Mouse (Mus musculus): ENCODE measurements around the gene Rnf166. TPM values are rescaled to one million over a fixed set of nuclear protein-coding genes. Genes with fewer than 3 reads are reported as not detected.

The Rnf166 gene
- polyA plus RNA-seq, 1 experiment from 2014 or later = 34.9 TPM

DNA sequence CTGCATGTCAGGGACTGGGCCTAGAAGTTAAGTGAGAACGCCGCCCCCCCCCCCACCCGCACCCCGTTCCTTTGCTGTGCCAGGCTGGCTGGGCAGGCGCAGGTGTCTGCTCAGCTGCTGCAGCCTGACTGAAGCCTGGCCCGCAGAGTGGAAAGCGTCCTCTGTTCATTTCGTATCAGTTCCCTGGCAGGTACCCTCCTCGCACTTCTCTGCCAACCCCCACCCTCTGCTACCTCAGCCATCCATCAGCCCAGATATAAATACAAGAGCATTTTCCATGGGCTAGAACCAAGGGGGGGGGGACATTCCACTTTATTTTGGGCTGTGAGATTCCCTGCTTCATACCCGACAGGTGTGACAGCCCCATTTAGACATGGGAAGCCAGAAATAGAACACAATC lies 23.7 kb downstream of the Rnf166 start:
- H3K4me2 ChIP-seq = no peak overlapping the region
- no peaks in the 10 kb centered on the region for H3K4me1 ChIP-seq
- no peak for ATAC-seq (ENCODE audit: low FRiP score)
- no peaks in the 10 kb centered on the region for H3K9me3 ChIP-seq (replicated peaks)
- H3K36me3 ChIP-seq = no peaks in the 10 kb centered on the region
- H3K4me3 ChIP-seq (replicated peaks) = no peak overlapping the region
- 87% methylated on average over 10 of the region's 10 CpGs for WGBS
- H3K27me3 ChIP-seq (replicated peaks) = peaks cover 7% of the 10 kb centered on the region; the same call in 1 of the 2 replicates
- H3K9ac ChIP-seq (replicated peaks) = no peak overlapping the region
- no peak overlapping the region for H3K27ac ChIP-seq (replicated peaks)

DNA sequence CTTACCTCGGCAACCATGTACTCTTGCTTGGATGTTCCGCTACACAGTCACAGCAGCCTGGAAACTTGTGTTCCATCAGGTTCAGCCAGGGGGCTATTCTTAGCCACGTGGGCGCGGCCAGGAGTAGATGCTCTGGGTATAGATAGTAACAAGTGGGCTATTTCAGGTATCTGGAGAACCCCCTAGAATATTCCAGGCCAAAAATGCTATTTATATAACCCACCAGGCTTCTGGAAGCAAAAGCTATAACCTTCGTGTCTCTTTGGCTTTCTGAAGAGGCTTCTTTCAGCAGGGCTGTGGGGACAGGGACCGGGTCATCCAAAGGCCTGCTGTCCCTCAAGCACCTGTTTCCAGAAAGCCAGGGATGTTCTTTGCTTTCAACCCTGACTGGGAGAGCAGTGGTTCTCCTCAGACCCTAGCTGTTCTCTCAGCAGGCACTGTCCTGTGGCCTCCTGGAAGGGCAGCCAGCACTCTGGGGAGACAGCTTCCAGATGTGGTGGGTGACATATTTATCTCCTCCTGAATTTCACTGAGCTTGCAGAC lies 24.6 kb downstream of the Rnf166 start:
- peaks cover 7% of the 10 kb centered on the region; the same call in 1 of the 2 replicates for H3K27me3 ChIP-seq (replicated peaks)
- H3K27ac ChIP-seq (replicated peaks) = no peak overlapping the region
- no peak overlapping the region for H3K4me2 ChIP-seq
- WGBS = 83% methylated on average over 7 of the region's 7 CpGs
- no peak for ATAC-seq (ENCODE audit: low FRiP score)
- H3K9me3 ChIP-seq (replicated peaks) = no peaks in the 10 kb centered on the region
- H3K4me3 ChIP-seq (replicated peaks) = no peak overlapping the region
- no peaks in the 10 kb centered on the region for H3K4me1 ChIP-seq
- no peaks in the 10 kb centered on the region for H3K36me3 ChIP-seq
- no peak overlapping the region for H3K9ac ChIP-seq (replicated peaks)

DNA sequence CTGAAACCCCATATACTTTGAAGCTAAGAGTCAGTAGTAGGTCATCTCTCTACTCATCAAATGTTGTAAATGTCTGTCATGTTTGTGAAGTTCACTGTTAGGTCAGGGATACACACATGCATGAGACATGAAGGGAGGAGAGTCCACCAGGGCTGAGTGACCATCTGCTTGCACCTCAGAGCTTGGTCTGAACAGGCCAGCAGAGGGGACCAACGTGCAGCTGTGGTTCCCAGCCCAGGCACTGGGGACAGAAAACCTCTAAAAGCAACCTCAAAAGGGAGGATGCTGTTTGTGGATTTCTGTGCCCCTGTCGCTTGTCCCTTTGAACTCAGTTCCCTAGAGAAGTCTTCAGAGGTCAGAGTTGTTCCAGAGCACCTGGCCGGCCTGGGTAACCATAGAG lies 30.7 kb downstream of the Rnf166 start:
- Histone ChIP-seq H3K36me3 (no peaks in the 10 kb centered on the region), H3K4me2 (peak overlapping the region; percentile 71), H3K9ac (replicated peaks) (no peak overlapping the region), H3K9me3 (replicated peaks) (no peaks in the 10 kb centered on the region), H3K27me3 (replicated peaks) (no peaks in the 10 kb centered on the region), H3K4me3 (replicated peaks) (0 out of 2 replicates have a peak overlapping the region, but pooled peaks have one; percentile 55), H3K27ac (replicated peaks) (peak overlapping the region; percentile 98), H3K4me1 (peaks cover 36% of the 10 kb centered on the region)
- 77% methylated on average over 3 of the region's 3 CpGs for WGBS
- ATAC-seq (ENCODE audit: low FRiP score) = no peak

DNA sequence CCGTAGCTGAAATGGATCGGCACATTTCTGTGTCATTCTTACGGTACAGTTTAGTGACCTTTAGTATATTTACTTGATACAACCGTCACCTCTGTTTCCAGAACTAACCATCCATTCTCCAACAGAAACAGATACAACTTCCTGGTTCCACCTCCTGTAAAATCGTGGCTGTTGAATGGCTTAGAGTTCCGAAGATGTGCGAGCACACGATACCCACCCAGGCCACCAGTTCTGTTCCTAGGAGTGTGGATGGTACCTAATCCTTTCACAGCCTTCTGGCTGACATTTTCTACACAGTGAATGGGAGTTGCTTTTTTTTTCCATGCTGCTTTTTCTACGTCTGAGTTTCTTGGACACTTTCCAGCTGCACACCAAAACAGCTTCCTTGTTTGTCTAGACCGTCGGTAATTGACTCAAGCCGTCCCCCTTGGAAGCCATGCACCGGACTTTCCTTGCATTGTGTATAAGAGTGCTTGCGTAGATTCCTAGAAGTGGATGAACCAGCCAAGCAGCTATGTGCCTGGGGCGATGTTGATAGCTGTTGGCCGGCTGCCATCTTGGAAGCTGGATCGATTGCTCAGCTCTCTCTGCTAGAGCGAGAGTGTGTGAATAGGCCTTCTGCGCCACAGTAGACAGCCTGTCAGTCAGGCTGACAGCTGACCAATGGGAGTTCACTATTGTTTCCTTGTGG lies 31.7 kb downstream of the Rnf166 start:
- Histone ChIP-seq H3K27ac (replicated peaks) (peak overlapping the region; percentile 98), H3K9ac (replicated peaks) (peak overlapping the region; percentile 93), H3K4me3 (replicated peaks) (peak overlapping the region; percentile 55), H3K36me3 (peaks cover 10% of the 10 kb centered on the region), H3K27me3 (replicated peaks) (no peaks in the 10 kb centered on the region), H3K4me1 (peaks cover 36% of the 10 kb centered on the region), H3K9me3 (replicated peaks) (no peaks in the 10 kb centered on the region), H3K4me2 (peak overlapping the region; percentile 71)
- WGBS = 4% methylated on average over 19 of the region's 19 CpGs
- 0 out of 2 replicates have a peak, but pooled peaks have one; percentile 6 for ATAC-seq (ENCODE audit: low FRiP score)

DNA sequence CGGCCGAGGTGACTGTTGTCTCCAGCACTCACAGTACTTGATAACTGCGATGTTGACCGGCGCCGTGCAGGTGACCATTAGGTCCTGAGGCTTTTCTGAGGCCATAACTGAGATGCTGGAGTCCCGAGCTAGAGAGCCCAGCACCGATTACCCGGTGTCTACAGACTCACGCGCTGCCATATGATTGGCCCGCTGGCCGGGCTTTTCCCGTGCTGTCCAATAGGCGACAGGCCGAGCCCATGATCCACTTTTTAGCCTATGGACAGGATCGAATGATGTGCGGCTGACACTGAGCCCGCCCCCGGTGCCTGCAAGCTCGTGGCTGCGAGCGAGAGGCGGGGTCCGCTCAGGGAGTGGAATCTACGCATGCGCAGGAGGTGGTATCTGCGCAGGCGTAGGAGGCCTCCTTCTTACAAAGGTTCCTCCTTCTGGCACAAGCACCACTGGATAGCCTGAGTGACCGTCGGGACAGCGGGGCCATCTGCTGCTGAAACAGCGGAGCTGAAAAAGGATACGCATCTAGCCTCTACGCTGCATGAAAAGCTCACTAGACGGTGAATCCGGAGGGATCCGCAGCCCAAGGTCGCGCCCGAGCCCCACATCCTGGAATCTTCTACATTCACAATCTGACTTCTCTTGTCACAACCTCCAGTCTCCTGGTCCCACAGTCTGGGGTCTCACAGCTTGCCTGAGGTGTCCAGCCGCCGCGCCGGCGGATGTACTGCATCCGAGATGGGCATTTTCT lies 32.4 kb downstream of the Rnf166 start, which contains the start of gene Mvd:
Mvd (minus strand) TSS at position 161 of the 745 bp plus-strand sequence.
- Histone ChIP-seq H3K4me2 (peak within 1 kb of the TSS; percentile 71), H3K27ac (replicated peaks) (peak within 1 kb of the TSS; percentile 98), H3K9me3 (replicated peaks) (no peaks in the 10 kb centered on the region), H3K4me1 (peaks cover 36% of the 10 kb centered on the region), H3K4me3 (replicated peaks) (peak within 1 kb of the TSS; percentile 55), H3K9ac (replicated peaks) (peak within 1 kb of the TSS; percentile 93), H3K27me3 (replicated peaks) (no peaks in the 10 kb centered on the region), H3K36me3 (peaks cover 17% of the 10 kb centered on the region)
- under 1% methylated on average over 47 of the region's 47 CpGs for WGBS
- ATAC-seq (ENCODE audit: low FRiP score) = peak; percentile 98

DNA sequence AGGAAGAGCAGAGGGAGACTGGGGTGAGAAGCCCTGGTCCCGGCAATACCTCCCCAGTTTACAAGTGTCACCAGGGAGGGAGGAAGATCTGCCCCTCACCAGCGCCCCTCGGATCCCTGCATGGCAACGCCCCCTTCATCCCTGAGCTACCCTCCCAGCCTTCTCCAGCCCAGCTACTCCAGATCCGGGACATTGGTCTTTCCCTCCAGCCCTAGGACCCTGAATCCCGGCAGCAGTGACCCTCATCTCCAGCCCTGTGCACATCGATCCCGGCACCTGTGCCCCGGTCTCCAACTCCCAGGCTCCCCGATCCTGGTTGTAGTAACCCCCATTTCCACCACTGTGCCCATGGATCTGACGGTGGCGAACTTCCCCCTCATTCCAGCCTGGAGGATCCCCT lies 33.1 kb downstream of the Rnf166 start:
- Histone ChIP-seq H3K36me3 (peaks cover 23% of the 10 kb centered on the region), H3K27me3 (replicated peaks) (no peaks in the 10 kb centered on the region), H3K9ac (replicated peaks) (peak overlapping the region; percentile 72), H3K4me3 (replicated peaks) (peak overlapping the region; percentile 55), H3K9me3 (replicated peaks) (no peaks in the 10 kb centered on the region), H3K4me1 (peaks cover 36% of the 10 kb centered on the region), H3K27ac (replicated peaks) (peak overlapping the region; percentile 83), H3K4me2 (peak overlapping the region; percentile 71)
- WGBS = 2% methylated on average over 12 of the region's 12 CpGs
- ATAC-seq (ENCODE audit: low FRiP score) = peak; percentile 32

DNA sequence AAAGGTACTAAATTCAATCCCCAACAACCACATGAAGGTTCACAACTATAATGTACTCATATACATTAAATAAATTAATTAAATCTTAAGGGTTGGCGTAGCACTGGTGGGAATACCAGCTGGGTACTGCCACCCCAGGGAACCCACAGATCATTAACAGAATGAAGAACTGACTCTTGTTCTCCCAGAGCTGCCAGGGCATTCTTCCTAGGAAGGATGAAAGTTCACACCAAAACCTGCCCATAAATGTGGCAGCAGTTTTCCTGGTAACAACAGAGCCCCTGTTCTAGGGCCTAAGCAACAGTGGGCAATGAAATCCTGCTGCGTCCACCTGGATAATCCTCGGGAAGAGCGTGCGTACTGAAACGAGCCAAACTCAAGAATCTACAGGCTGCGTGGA lies 33.5 kb downstream of the Rnf166 start:
- Histone ChIP-seq H3K9ac (replicated peaks) (peak overlapping the region; percentile 72), H3K9me3 (replicated peaks) (no peaks in the 10 kb centered on the region), H3K4me2 (peak overlapping the region; percentile 71), H3K4me3 (replicated peaks) (peak overlapping the region; percentile 55), H3K4me1 (peaks cover 36% of the 10 kb centered on the region), H3K27ac (replicated peaks) (peak overlapping the region; percentile 83), H3K36me3 (peaks cover 28% of the 10 kb centered on the region), H3K27me3 (replicated peaks) (no peaks in the 10 kb centered on the region)
- no peak for ATAC-seq (ENCODE audit: low FRiP score)
- WGBS = 13% methylated on average over 7 of the region's 7 CpGs

DNA sequence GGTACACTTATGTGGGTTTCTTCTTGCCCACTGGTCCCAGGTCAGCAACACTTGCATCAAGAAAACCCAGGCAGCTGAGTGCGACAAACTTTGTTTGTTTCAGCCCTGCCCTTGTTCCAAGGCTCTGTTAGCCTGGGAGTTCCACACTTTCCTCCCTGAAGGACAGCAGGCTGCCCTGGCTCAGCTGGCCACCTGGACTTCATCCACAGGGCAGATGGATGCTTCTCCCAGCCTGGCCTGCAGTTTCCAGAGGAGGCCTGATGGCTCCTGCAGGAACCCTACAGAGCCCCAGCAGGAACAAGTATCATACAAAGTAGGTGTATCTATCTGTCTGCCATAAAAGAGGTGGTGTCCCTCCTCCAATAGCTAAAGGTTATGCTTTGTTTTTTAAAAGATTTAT lies 34.5 kb downstream of the Rnf166 start:
- Histone ChIP-seq H3K9me3 (replicated peaks) (no peaks in the 10 kb centered on the region), H3K27me3 (replicated peaks) (no peaks in the 10 kb centered on the region), H3K36me3 (peaks cover 38% of the 10 kb centered on the region), H3K4me3 (replicated peaks) (no peak overlapping the region), H3K4me2 (no peak overlapping the region), H3K9ac (replicated peaks) (no peak overlapping the region), H3K27ac (replicated peaks) (no peak overlapping the region), H3K4me1 (peaks cover 36% of the 10 kb centered on the region)
- 100% methylated on average over 1 of the region's 1 CpGs for WGBS
- ATAC-seq (ENCODE audit: low FRiP score) = no peak

DNA sequence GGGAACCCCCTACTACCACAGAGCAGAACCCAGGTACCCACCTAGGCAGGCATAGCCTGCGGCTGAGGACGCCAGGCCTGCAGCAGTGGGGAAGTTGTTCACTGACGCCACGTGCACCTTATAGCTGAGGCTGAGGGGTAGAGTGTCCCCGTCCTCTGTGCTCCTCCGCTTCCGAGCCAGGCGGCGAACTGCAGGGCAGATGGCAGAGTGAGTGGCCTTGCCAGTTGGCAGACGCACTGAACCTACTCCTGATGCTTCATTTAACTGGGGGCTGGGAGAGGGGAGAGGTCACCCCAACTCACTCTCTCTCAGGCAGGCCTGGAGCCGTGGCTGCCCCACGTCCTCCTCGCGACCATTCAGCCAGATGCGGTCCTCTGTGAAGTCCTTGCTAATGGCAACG lies 36.5 kb downstream of the Rnf166 start:
- peaks cover 55% of the 10 kb centered on the region for H3K36me3 ChIP-seq
- 97% methylated on average over 16 of the region's 16 CpGs for WGBS
- H3K4me1 ChIP-seq = peaks cover 17% of the 10 kb centered on the region
- H3K4me2 ChIP-seq = no peak overlapping the region
- H3K27ac ChIP-seq (replicated peaks) = no peak overlapping the region
- H3K9me3 ChIP-seq (replicated peaks) = no peaks in the 10 kb centered on the region
- no peak overlapping the region for H3K9ac ChIP-seq (replicated peaks)
- no peaks in the 10 kb centered on the region for H3K27me3 ChIP-seq (replicated peaks)
- no peak for ATAC-seq (ENCODE audit: low FRiP score)
- no peak overlapping the region for H3K4me3 ChIP-seq (replicated peaks)

DNA sequence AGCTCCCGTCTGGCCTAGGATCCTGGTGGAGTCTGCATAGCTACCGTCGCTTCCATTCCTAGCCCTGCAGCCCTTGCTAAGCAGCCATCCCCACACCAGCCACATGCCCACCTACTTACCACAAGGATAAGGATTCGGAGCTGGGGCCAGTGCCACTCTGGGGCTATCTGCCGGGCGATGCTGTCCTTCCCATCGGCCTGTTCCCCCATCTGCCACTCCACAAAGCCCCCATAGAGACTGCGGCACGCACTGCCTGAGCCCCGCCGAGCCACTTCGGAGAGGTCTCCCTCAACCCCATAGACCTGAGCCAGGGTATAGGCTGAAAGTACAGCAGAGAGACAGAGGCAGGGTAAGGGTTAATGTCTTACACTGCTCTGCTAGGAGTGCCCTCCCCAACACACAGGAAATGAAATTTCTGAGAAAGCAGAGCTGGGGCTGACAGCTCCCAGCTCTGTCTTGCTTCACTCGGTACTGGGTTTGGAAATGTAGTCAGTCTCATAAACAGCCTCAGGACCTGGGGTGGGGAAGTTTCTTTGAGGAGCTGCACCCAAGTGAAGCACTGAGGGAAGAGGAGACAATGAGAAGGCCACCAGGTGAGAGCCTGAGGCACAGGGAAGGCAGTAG lies 38.0 kb downstream of the Rnf166 start:
- H3K36me3 ChIP-seq = peaks cover 58% of the 10 kb centered on the region
- H3K4me2 ChIP-seq = no peak overlapping the region
- ATAC-seq (ENCODE audit: low FRiP score) = no peak
- no peaks in the 10 kb centered on the region for H3K27me3 ChIP-seq (replicated peaks)
- no peak overlapping the region for H3K4me3 ChIP-seq (replicated peaks)
- no peak overlapping the region for H3K9ac ChIP-seq (replicated peaks)
- H3K4me1 ChIP-seq = peaks cover 17% of the 10 kb centered on the region
- no peak overlapping the region for H3K27ac ChIP-seq (replicated peaks)
- WGBS = 94% methylated on average over 13 of the region's 13 CpGs
- H3K9me3 ChIP-seq (replicated peaks) = no peaks in the 10 kb centered on the region

DNA sequence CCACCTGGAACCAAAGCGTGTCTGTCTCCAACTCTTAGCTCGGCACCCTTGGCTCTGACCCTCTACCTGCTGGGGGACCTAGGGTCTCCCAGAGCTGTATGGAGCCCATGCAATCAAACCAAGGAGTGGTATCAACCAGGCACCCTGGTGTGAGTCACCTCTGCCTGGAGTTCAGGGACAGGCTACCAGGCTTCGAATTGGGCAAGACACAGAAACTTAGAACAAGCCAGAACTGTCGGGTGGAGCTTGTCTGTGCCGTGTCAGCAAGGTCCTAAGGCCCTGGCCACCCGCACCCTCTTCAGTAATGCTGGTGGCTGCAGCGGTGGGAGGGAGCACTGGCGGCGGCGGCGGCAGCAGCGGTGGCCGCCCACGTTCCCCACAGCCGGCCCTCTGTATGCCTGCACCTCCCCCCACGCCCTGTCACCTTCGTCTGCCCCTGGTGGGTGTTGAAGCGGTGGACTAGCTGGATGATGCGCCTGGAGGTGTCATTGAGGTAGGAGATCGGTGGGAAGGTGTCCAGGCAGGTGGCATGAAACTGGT lies 39.2 kb downstream of the Rnf166 start:
- ATAC-seq (ENCODE audit: low FRiP score) = no peak
- peaks cover 58% of the 10 kb centered on the region for H3K36me3 ChIP-seq
- H3K4me3 ChIP-seq (replicated peaks) = no peak overlapping the region
- H3K27me3 ChIP-seq (replicated peaks) = no peaks in the 10 kb centered on the region
- H3K4me1 ChIP-seq = peaks cover 18% of the 10 kb centered on the region
- no peak overlapping the region for H3K9ac ChIP-seq (replicated peaks)
- 91% methylated on average over 20 of the region's 20 CpGs for WGBS
- no peaks in the 10 kb centered on the region for H3K9me3 ChIP-seq (replicated peaks)
- no peak overlapping the region for H3K4me2 ChIP-seq
- no peak overlapping the region for H3K27ac ChIP-seq (replicated peaks)
